Mouse (Mus musculus) MEL (cell line): ENCODE data around the gene Dennd4a. TPM values are rescaled to one million over a fixed set of nuclear protein-coding genes. Genes with fewer than 3 reads are reported as not detected.

Source experiments
- DNase-seq: peaks from one replicate; pipeline ENCODE4 v3.0.0; 2011; ENCODE audit warnings: low read depth, low spot score
- H3K27ac ChIP-seq: 2 replicates; pipeline ENCODE4 v1.5.1; 2012; ENCODE audit warnings: low read depth, mild to moderate bottlenecking, control low read depth, low read length, moderate library complexity; ENCODE audit not compliant: control insufficient read depth
- H3K27me3 ChIP-seq, 2 experiments: fragments of 150-350 bp in 1 of 2; sonication (generic) in 1 of 2; 2 replicates each; pipeline ENCODE4 v1.6.1; 2012; ENCODE audit warnings: low read length in 2 of 2, mild to moderate bottlenecking in 2 of 2, improper control_type of control experiment in 1 of 2, moderate library complexity in 1 of 2; ENCODE audit not compliant: insufficient read depth in 2 of 2, control insufficient read depth in 1 of 2
- H3K36me3 ChIP-seq, 2 experiments: 2 replicates each; pipeline ENCODE4 v1.6.1; 2012 to 2014; ENCODE audit warnings: low read length in 2 of 2, improper control_type of control experiment in 1 of 2, inconsistent platforms in 1 of 2, mild to moderate bottlenecking in 1 of 2; ENCODE audit not compliant: insufficient read depth in 2 of 2, control insufficient read depth in 1 of 2
- H3K4me1 ChIP-seq, 2 experiments: fragments of 150-350 bp in 1 of 2; sonication (generic) in 1 of 2; 2 replicates each; pipeline ENCODE4 v1.6.1; 2012; ENCODE audit warnings: low read length in 2 of 2, improper control_type of control experiment in 1 of 2, mild to moderate bottlenecking in 1 of 2; ENCODE audit not compliant: insufficient read depth in 2 of 2, control insufficient read depth in 1 of 2
- H3K4me3 ChIP-seq, 2 experiments: fragments of 150-350 bp in 1 of 2; sonication (generic) in 1 of 2; 2 replicates each; pipeline ENCODE4 v1.5.1; 2012; ENCODE audit warnings: low read depth in 2 of 2, low read length in 2 of 2, mild to moderate bottlenecking in 2 of 2, moderate library complexity in 2 of 2, control low read depth in 1 of 2, improper control_type of control experiment in 1 of 2; ENCODE audit not compliant: control insufficient read depth in 1 of 2, insufficient read depth in 1 of 2
- H3K79me2 ChIP-seq: 2 replicates; pipeline ENCODE4 v1.6.1; 2012; ENCODE audit warnings: mild to moderate bottlenecking, low read length, moderate library complexity; ENCODE audit not compliant: control insufficient read depth, poor library complexity, insufficient read depth
- H3K9ac ChIP-seq: 2 replicates; pipeline ENCODE4 v1.6.1; 2012; ENCODE audit warnings: low read depth, mild to moderate bottlenecking, control low read depth, low read length, moderate library complexity; ENCODE audit not compliant: control insufficient read depth, poor library complexity, severe bottlenecking
- H3K9me3 ChIP-seq: fragments of 150-350 bp; sonication (generic); replicated peaks from 2 replicates; pipeline ENCODE4 v1.6.1; 2012; ENCODE audit warnings: mild to moderate bottlenecking, low read length, improper control_type of control experiment, moderate library complexity; ENCODE audit not compliant: insufficient read depth
- CHD1 ChIP-seq: IDR thresholded peaks from 2 replicates; pipeline ENCODE4 v1.6.1; 2012; ENCODE audit warnings: low read depth, mild to moderate bottlenecking, inconsistent platforms, low read length, improper control_type of control experiment
- ELF1 ChIP-seq: IDR thresholded peaks from 2 replicates; pipeline ENCODE4 v1.6.1; 2014; ENCODE audit warnings: low read depth, mild to moderate bottlenecking, inconsistent platforms, low read length, improper control_type of control experiment, moderate library complexity
- EP300 ChIP-seq, 2 experiments: IDR thresholded peaks; 2 replicates each; pipeline ENCODE4 v1.6.1; 2011; ENCODE audit warnings: improper control_type of control experiment in 2 of 2, low read length in 2 of 2, low read depth in 1 of 2, mild to moderate bottlenecking in 1 of 2
- ETS1 ChIP-seq: IDR thresholded peaks from 2 replicates; pipeline ENCODE4 v1.6.1; 2012; ENCODE audit warnings: low read depth, mild to moderate bottlenecking, inconsistent platforms, low read length, improper control_type of control experiment, moderate library complexity
- GABPA ChIP-seq: IDR thresholded peaks from 2 replicates; pipeline ENCODE4 v1.6.1; 2012; ENCODE audit warnings: low read depth, mild to moderate bottlenecking, inconsistent platforms, low read length, improper control_type of control experiment, moderate library complexity
- HCFC1 ChIP-seq: IDR thresholded peaks from 2 replicates; pipeline ENCODE4 v1.6.1; 2012; ENCODE audit warnings: low read depth, mild to moderate bottlenecking, inconsistent platforms, low read length, improper control_type of control experiment, moderate library complexity
- JUND ChIP-seq: IDR thresholded peaks from 2 replicates; pipeline ENCODE4 v1.6.1; 2011; ENCODE audit warnings: low read depth, mild to moderate bottlenecking, improper control_type of control experiment, low read length
- MAFK ChIP-seq: IDR thresholded peaks from 2 replicates; pipeline ENCODE4 v1.6.1; 2011; ENCODE audit warnings: low read depth, mild to moderate bottlenecking, low read length, improper control_type of control experiment, borderline replicate concordance
- MAX ChIP-seq: IDR thresholded peaks from 2 replicates; pipeline ENCODE4 v1.6.1; 2011; ENCODE audit warnings: low read length, improper control_type of control experiment
- MAZ ChIP-seq: IDR thresholded peaks from 2 replicates; pipeline ENCODE4 v1.6.1; 2012; ENCODE audit warnings: low read depth, mild to moderate bottlenecking, inconsistent platforms, low read length, improper control_type of control experiment
- MEF2A ChIP-seq: IDR thresholded peaks from 2 replicates; pipeline ENCODE4 v1.6.1; 2014; ENCODE audit warnings: low read depth, mild to moderate bottlenecking, inconsistent platforms, low read length, improper control_type of control experiment; ENCODE audit not compliant: poor library complexity, insufficient replicate concordance, severe bottlenecking; ENCODE audit errors: extremely low read depth
- MXI1 ChIP-seq: IDR thresholded peaks from 2 replicates; pipeline ENCODE4 v1.6.1; 2011; ENCODE audit warnings: mild to moderate bottlenecking, low read depth, low read length, improper control_type of control experiment
- MYB ChIP-seq: IDR thresholded peaks from 2 replicates; pipeline ENCODE4 v1.6.1; 2011; ENCODE audit warnings: mild to moderate bottlenecking, low read depth, low read length, improper control_type of control experiment
- MYC ChIP-seq: IDR thresholded peaks from 2 replicates; pipeline ENCODE4 v1.6.1; 2011; ENCODE audit warnings: low read depth, mild to moderate bottlenecking, low read length, improper control_type of control experiment, moderate library complexity
- NELFE ChIP-seq: IDR thresholded peaks from 2 replicates; pipeline ENCODE4 v1.6.1; 2011; ENCODE audit warnings: low read depth, low read length, improper control_type of control experiment
- NRF1 ChIP-seq: IDR thresholded peaks from 2 replicates; pipeline ENCODE4 v1.6.1; 2014; ENCODE audit warnings: low read depth, mild to moderate bottlenecking, inconsistent platforms, low read length, improper control_type of control experiment, moderate library complexity; ENCODE audit not compliant: poor library complexity, insufficient read depth, severe bottlenecking
- POLR2AphosphoS2 ChIP-seq: IDR thresholded peaks from 2 replicates; pipeline ENCODE4 v1.6.1; 2011; ENCODE audit warnings: low read length, improper control_type of control experiment
- POLR2AphosphoS5 ChIP-seq: IDR thresholded peaks from 2 replicates; pipeline ENCODE4 v1.6.1; 2012; ENCODE audit warnings: low read depth, borderline replicate concordance, mild to moderate bottlenecking, inconsistent platforms, low read length, moderate library complexity, mixed read lengths
- RAD21 ChIP-seq: IDR thresholded peaks from 2 replicates; pipeline ENCODE4 v1.6.1; 2011; ENCODE audit warnings: mild to moderate bottlenecking, low read depth, low read length, improper control_type of control experiment
- SIN3A ChIP-seq: IDR thresholded peaks from 2 replicates; pipeline ENCODE4 v1.6.1; 2012; ENCODE audit warnings: low read length, improper control_type of control experiment, inconsistent platforms
- SMC3 ChIP-seq: IDR thresholded peaks from 2 replicates; pipeline ENCODE4 v1.6.1; 2011; ENCODE audit warnings: low read depth, low read length, improper control_type of control experiment
- TBP ChIP-seq: IDR thresholded peaks from 2 replicates; pipeline ENCODE4 v1.8.0; 2011; ENCODE audit warnings: low read depth, low read length, improper control_type of control experiment
- TCF12 ChIP-seq: IDR thresholded peaks from 2 replicates; pipeline ENCODE4 v1.6.1; 2014; ENCODE audit warnings: low read depth, mild to moderate bottlenecking, inconsistent platforms, low read length, improper control_type of control experiment, moderate library complexity
- USF2 ChIP-seq, 2 experiments: IDR thresholded peaks; 2 replicates each; pipeline ENCODE4 v1.6.1; 2011 to 2012; ENCODE audit warnings: improper control_type of control experiment in 2 of 2, low read length in 2 of 2, borderline replicate concordance in 1 of 2, inconsistent platforms in 1 of 2, low read depth in 1 of 2, mild to moderate bottlenecking in 1 of 2; ENCODE audit not compliant: insufficient read depth in 1 of 2
- ZKSCAN1 ChIP-seq: IDR thresholded peaks from 2 replicates; pipeline ENCODE4 v1.6.1; 2012; ENCODE audit warnings: low read depth, mild to moderate bottlenecking, inconsistent platforms, low read length, improper control_type of control experiment, moderate library complexity
- polyA plus RNA-seq, 2 experiments: library from polyadenylated mRNA; stranded (reverse) in 1 of 2; unstranded in 1 of 2; fragments of >175 nt in 1 of 2; fragments of >200 nt in 1 of 2; gene quantifications; 2 replicates each; pipeline versions ENCODE4 v1.2.1 to v1.2.4; 2012; ENCODE audit warnings: low replicate concordance in 2 of 2, low read depth in 1 of 2; ENCODE audit not compliant: insufficient read length in 2 of 2, insufficient read depth in 1 of 2, missing spikeins in 1 of 2
- total RNA-seq: library from RNA; depleted of rRNA; stranded (reverse); fragments of 300-350 nt; gene quantifications from 2 replicates; pipeline ENCODE4 v1.2.3, GENCODE M21; 2012

Gene Dennd4a
- total and polyA plus RNA-seq, 3 experiments: 7.7 to 74.8 (median 24.9) TPM

- H3K79me2 ChIP-seq: no peaks in the 10 kb centered on the region
- TF ChIP-seq MYB: no peak
- TF ChIP-seq MYC: no peak
- no peak for TF ChIP-seq POLR2AphosphoS5
- no peak for TF ChIP-seq NELFE
- no peak for TF ChIP-seq MXI1
- TF ChIP-seq NRF1: no peak
- TF ChIP-seq RAD21: no peak
- TF ChIP-seq JUND: no peak
- TF ChIP-seq ZKSCAN1: no peak
- TF ChIP-seq MAFK: no peak
- no peaks in the 10 kb centered on the region for H3K9me3 ChIP-seq
- no peak overlapping the region for H3K27ac ChIP-seq
- no peak overlapping the region for H3K4me3 ChIP-seq
- no peaks in the 10 kb centered on the region for H3K4me1 ChIP-seq
- H3K27me3 ChIP-seq: no peaks in the 10 kb centered on the region
- DNase-seq: no peak
- H3K36me3 ChIP-seq: peaks cover 0 to 16% of the 10 kb centered on the region in 2 experiments; a peak in 2 of 4 replicates
- H3K9ac ChIP-seq: no peak overlapping the region
Measured at GRCm38 (mm10) chr9:64913973-64914372, 102.8 kb downstream of the Dennd4a start.

GRCm38 (mm10) chr9:64914629-64915028 is 103.5 kb downstream of the Dennd4a start:
- no peak for DNase-seq
- no peaks in the 10 kb centered on the region for H3K79me2 ChIP-seq
- no peak overlapping the region for H3K4me3 ChIP-seq
- TF ChIP-seq HCFC1 (no peak), MAZ (no peak), POLR2AphosphoS2 (no peak), MEF2A (no peak), SMC3 (no peak), EP300 (IDR thresholded peaks at IDR 0.05; ENCODE audit: low read depth in 1 of 2, low read length in 2 of 2) (no peak), ELF1 (no peak), POLR2AphosphoS5 (no peak), ETS1 (no peak), MAX (no peak), CHD1 (no peak), TCF12 (no peak), MYB (no peak), USF2 (IDR thresholded peaks at IDR 0.05; ENCODE audit: borderline replicate concordance in 1 of 2, insufficient read depth in 1 of 2, low read depth in 1 of 2, low read length in 2 of 2) (no peak), TBP (no peak), ZKSCAN1 (no peak), GABPA (no peak), MAFK (no peak), SIN3A (no peak)
- H3K27ac ChIP-seq: no peak overlapping the region
- H3K27me3 ChIP-seq: no peaks in the 10 kb centered on the region
- no peaks in the 10 kb centered on the region for H3K4me1 ChIP-seq
- H3K36me3 ChIP-seq: peaks cover 0 to 16% of the 10 kb centered on the region in 2 experiments; a peak in 2 of 4 replicates
- no peaks in the 10 kb centered on the region for H3K9me3 ChIP-seq
- no peak overlapping the region for H3K9ac ChIP-seq
